Mouse (Mus musculus) urinary bladder, postnatal 25 days (tissue): Measurements from ENCODE around the gene E130309D02Rik.
A peak's percentile ranks its signal among the peaks of the same experiment; 100 is the strongest.

Experiments used
- DNase-seq: peaks from one replicate; pipeline ENCODE4 v3.0.0; 2022; ENCODE audit warnings: low spot score

E130309D02Rik gene

GRCm38 (mm10) chr5:143309916-143310315 is 5.2 kb downstream of the E130309D02Rik start:
- DNase-seq: no peak

GRCm38 (mm10) chr5:143308825-143309224 is 6.3 kb downstream of the E130309D02Rik start:
- DNase-seq: no peak

DNA sequence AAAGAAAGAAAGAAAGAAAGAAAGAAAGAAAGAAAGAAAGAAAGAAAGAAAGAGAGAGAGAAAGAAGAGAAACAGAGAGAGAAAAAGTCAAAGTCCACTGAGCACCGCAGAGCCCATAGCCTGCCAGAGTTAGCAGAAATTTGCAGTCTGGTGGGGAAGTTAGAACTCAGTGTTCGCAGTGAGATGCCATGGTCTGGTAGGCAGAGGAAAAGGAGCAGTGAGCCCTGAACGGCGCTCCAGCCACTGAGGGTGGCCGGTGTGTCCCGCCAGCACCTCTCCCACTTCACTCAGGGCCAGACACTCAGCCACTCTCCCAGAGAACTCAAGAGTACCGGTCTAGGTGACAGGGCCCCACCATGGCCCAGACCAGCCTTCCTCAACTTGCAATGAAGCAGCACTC is 10.9 kb downstream of the E130309D02Rik start:
- DNase-seq: no peak

- DNase-seq: no peak
These were observed 13.9 kb downstream of the E130309D02Rik start for GRCm38 (mm10) chr5:143301296-143301695.

DNA sequence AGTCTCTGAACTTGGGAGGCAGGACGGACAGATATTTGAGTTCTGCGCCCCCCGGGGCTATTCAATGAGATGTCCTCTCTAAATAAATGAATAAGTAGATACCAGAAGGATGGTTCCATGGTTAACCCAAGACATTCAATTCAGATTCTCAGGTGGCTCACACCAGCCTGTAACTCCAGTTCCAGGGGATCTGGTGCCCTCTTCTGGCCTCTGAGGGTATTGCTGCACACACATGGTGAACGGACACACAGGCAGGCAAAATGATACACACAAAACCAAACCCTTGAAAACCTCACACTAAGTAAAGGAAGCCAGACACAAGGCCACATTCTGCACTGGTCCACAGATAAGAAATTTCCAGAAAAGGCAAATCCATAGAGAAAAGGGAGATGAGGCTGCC is 15.5 kb downstream of the E130309D02Rik start:
- peak; percentile 42 for DNase-seq

DNA sequence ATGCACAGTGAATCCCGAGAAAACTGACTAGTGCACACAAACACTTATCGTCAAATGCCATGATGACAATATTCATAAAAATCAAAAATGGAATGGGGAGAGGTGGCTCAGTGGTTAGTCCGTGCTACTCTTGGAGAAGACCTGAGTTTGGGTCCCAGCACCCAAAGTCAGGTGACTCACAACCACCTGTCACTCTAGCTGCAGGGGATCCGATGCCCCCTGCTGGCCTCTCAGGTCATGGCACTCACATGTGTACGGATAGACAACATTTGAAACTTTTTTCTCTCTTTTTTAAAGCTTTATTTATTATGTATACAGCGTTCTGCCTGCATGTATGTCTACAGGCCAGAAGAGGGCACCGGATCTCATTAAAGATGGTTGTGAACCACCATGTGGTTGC is 16.8 kb downstream of the E130309D02Rik start:
- DNase-seq: no peak

DNA sequence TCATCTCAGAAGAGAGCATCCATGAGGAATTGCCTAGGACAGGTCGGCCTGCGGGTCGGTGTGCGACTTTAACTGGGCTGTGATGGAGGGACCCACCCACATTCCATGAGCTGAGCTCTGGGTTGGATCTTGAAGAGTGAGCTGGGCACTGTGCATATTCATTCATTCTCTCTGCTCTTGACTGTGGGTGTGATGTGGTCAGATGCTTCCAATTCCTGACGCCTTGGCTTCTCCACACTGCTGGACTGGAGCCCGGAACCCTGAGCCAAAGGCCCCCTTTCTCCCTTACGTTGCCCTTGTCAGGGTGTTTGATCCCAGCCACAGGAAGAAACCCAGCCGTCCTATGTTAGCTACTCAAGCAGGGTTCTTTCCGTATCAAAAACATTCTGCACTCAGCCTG is 17.2 kb downstream of the E130309D02Rik start:
- no peak for DNase-seq

DNA sequence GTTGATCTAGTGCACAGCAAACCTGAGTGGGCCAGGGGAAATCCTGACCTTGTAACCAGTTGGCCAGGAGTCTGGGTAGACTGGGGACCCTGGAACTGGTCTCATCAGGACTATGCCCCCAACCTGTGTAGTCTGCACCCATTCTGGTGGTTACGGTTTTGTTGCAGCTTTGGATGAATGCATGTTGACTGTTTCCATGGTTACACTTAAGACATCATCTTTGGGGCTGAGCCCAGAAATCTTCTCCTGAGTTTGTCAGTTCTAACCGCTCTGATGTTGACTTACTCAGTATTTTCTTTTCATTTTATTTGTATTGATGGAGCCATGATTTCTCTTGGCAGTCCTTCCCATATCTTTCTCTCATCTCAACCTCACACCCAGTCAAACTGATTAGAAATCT is 19.8 kb downstream of the E130309D02Rik start:
- DNase-seq: no peak

- no peak for DNase-seq
These were observed 20.3 kb downstream of the E130309D02Rik start for GRCm38 (mm10) chr5:143294862-143295261.

DNA sequence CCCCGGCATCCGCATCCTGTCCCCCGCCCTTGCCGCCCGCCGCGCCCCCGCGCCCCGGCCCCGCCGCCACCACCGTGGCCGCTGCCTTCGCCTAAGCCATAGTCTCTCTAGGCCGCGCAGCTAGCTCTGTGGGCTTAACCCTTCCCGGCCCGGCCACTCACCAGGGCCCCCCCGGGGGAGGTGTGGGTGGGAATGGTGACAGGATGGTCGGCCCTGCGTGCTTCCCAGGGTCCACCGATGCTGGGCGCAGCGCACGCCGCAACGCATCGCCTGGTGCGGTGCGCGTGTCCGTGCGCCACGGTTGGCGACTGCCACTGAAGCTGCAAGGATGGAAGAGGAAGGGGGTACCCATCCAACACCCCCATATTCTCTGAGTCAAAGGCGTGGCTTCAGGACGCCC is 21.8 kb downstream of the E130309D02Rik start, which contains the start of gene Zfp853:
Gene Zfp853, minus strand, starts transcription at position 220 of the 400 bp plus-strand sequence.
- no peak for DNase-seq

GRCm38 (mm10) chr5:143292879-143293278 is 22.3 kb downstream of the E130309D02Rik start:
- no peak for DNase-seq

DNA sequence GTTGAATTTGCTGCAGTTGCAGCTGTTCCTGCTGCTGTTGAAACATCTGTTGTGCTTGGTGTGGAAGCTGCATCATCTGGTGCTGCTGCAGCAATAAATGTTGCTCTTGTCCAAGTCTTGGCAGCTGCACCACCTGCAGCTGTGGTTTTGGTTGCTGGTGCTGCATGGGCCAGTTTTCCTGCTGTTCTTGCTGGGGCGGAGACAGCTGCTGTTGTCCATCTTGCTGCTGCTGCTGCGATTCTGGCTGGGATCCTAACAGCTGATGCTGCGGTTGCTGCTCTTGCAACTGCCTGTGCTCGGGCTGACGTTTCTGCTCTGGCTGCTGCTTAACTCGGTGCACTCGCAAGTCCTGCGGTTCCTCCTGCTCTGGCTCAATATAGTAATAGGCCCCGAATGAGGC is 25.9 kb downstream of the E130309D02Rik start:
- no peak for DNase-seq

DNA sequence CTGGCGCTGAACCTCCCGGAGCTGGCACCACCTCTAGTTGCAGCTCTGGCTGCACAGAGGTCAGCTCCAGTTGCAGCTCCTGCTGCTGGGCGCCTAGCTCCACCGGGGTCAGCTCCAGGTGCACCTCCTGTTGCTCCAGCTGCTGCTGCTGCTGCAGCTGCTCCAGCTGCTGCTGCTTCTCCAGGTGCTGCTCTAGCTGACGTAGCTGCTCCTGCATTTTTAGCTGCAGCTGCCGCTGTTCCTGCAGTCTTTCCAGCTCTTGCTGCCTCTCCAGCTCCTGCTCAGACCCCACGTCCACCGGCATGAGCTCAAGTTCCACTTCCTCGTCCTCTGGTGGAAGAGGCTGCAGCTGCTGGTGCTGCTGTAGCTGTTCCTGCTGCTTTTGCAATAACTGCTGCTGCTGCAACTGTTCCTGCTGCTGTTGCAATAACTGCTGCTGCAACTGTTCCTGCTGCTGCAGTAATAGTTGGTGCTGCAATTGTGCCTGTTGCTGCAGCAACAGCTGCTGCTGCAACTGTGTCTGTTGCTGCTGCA is 26.7 kb downstream of the E130309D02Rik start:
- no peak for DNase-seq

DNA sequence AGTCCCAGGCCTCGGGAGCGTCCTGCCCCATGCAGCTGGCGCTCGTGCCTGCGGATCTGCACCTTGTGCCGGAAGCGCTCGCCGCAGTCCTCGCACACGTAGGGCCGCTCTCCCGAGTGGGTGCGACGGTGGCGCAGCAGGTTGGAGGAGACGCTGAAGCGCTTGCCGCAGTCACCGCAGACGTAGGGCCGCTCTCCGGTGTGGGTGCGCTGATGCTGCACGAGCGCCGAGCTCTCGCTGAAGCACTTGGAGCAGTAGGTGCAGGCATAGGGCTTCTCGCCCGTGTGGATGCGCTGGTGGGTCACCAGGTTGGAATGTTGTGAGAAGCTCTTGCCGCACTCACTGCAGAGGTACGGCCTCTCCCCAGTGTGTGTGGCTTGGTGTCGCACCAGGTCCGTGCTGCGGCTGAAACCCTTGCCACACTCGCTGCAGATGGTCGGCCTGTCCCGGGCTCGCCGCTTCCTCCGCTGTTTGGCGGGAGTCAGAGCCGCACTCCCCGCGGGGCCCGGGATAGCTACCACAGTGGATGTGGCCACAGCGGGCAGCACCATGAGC is 27.3 kb downstream of the E130309D02Rik start:
- no peak for DNase-seq

DNA sequence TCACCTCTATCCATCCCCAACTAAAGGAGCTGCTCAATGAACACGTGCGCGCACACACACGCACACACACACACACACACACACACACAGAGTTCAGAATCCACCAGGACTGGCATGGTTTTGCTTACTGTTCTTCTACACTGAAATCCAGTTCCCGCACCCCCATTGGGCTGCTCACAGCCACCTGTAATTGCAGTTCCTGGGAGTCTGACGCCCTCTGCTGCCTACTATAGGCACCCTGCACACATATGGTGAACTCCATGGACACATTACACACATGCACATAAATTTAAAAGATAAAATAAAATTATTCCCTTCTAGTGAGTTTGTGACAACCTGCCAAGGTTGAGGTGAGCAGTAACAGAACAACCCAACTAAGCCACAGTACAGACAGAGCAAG is 30.4 kb downstream of the E130309D02Rik start:
- DNase-seq: no peak

- no peak for DNase-seq
These were observed 35.9 kb downstream of the E130309D02Rik start for GRCm38 (mm10) chr5:143279247-143279646.

DNA sequence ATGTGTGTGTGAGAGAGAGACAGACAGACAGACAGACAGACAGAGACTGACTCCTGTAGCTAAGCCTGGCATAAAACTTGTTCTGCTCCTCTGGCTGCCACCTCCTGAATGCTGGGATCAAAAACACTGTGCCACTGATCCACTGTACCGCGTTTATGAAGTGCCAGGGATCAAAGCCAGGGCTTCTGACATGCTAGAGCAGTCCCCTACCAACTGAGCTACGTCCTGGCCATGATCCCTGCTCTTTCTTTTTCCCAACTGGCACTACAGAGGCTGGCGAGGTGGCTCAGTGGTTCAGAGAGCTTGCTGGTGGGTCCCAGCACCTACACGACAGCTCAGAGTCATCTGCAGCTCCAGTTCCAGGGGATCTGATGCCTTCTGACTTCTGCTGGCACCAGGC is 39.4 kb downstream of the E130309D02Rik start:
- DNase-seq: no peak

DNA sequence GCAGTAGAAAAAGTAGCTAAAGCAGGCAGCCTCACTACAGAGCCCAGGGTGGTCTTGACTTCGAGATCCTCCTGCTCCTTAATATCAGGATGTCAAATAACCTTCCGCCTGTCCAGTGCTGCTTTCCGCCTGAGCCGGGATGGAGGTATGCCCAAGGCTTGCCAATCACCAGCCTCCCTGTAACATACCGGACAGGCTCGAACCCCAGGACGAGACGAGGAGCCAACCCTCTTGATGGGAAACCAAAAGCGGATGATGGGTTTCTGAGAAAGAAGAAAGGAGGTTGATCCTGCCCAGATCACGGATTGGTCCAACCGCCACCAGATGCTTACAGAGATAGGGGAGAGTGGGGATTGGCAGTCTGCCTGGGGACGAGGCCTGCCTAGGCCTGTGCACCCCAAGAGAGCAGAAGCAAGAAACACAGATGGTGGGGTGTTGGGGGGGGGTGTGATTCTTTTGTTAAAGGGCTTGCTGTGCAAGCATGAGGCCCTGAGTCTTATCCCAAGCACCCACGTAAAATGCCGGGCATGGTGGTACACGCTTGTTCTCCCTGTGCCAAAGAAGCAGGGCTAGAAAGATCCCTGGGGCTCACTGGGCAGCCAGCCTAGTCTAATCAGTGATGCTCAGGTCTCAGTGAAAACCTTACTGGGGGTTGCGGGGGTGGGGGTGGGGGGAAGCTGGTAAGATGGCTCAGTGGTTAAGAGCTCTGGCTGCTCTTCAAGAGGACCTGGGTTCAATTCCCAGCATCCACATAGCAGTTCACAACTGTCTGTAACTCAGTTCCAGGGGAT is 42.4 kb downstream of the E130309D02Rik start:
- no peak for DNase-seq

- DNase-seq: no peak
These were observed 43.1 kb downstream of the E130309D02Rik start for GRCm38 (mm10) chr5:143272108-143272507.

DNA sequence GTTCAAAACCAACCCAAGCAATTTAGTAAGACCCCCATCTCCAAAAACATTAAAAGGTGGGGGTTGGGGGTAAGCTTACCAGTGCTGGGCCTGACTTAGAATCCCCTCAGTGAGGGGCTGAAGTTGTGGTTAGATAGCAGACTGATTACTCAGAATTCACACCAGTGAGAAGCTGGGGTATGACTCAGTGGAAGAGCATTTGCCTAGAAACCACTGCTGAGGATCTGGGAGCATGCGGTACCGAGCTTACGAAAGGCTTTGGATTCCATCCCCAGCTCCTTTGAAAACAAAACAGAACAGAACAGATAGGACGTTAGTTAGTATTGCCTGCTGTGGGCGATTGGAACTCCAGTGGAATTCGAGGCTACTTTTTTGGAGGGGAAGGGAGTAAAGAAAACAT is 43.5 kb downstream of the E130309D02Rik start:
- DNase-seq: no peak

GRCm38 (mm10) chr5:143270151-143270519 is 45.0 kb downstream of the E130309D02Rik start:
- DNase-seq: no peak

DNA sequence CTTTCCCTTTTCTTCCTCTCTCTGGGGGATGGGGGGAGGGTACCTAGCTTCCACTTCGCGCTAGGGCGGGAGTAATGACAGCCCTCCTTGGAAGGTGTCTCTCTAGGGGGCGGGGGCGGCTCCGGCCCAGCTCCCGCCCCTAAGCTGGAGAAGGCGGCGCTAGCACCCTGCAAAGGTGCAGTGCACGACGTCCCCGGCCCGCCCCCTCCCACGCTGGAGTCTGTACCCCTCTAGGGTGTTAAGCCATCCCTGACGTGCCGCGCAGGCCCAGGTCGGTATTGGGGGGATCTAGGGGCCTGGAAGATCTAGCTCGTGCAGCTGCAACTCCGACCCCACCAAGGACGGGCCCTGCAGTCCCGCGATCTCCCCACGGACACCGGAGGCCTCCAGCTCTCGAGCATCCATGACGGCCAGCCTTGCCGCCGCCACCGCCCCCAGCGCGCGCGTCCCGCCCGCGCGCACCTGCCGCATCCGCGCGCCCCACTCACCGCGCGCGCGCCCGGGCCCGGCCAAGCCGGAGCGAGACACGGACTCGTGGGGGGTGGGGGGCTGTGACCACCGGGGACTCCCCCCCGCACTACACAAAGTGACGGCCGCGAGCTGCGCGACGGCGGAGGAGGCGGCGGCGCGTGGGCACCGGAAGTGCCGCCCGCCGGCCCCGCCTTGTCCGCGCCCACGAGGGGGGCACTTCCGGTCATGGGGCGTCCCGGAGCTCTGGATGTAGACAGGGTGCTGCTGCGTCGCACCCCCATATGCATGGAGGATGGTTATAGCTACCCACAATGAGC is 45.6 kb downstream of the E130309D02Rik start, which contains the start of gene Zfp316:
Gene Zfp316, minus strand, starts transcription at position 660 of the 788 bp plus-strand sequence.
- DNase-seq: peak; percentile 68

DNA sequence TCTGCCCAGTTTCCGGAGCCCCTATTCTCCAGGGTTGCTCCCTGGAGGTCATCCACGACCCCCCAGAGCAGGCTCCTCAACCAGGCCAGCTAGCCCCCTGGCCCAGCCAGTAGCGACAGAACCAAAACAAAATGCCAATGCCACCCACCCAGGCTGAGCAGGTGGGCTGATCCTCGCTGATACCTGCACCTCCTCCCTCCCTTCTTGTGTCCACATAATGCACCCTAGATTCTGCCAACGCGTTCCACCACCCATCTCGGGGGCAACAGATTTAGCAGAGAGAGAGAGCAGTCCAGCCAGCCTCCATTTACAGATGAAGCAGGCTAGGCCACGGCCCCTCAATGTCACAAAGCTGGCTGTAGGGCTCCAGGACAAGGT is 46.2 kb downstream of the E130309D02Rik start:
- DNase-seq: no peak
